Mouse (Mus musculus): ENCODE measurements around the gene Itgal.

DNA sequence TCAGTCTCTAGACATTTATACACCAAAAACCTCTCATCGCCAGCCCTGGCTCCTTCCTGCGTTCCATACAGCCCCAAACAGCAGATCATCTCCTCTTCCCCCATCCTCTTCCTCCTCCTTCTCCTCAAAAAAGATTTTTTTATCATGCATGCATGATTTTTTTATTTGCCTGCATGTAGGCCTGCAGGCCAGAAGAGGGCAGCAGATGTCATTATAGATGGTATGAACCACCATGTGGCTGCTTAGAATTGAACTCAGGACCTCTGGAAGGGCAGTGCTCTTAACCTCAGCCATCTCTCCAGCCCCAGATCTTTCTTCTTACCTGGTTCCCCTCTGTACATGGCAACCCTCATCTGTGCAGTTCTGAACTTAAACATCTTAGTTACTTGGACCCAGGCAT, 43.6 kb upstream of the Itgal start:
- TF ChIP-seq CTCF (IDR thresholded peaks at IDR 0.05; ENCODE audit: low read depth) (peak; percentile 49), EP300 (IDR thresholded peaks at IDR 0.05; ENCODE audit: low read depth) (no peak)
